Mouse (Mus musculus): ENCODE measurements around the gene Coq8b.
"Not testable (repeated sequence)": the region's sequence is repeated elsewhere in the genome, so short reads cannot be mapped to it uniquely, and the experiment has no call there.

Coq8b gene

DNA sequence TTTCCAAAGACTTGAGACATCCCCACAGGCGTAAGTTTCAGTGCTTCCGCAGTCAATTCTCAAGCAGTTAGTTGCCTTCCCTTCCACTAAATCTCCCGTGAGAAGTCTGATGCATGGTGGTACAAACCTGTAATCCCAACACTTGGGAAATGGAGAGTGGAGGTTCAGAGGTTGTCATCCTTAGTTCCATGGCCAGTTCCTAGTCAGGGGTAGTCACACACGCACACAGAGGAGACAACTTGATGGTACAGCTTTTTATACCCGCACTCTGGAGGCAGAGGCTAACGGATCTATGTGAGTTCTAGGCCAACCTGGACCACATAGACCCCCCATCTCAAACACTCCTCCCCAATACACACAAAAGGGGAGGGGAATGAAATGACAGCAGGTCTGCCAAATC is 4.0 kb upstream of the Coq8b start:
- no peak for DNase-seq (ENCODE audit: inconsistent ontology term)

DNA sequence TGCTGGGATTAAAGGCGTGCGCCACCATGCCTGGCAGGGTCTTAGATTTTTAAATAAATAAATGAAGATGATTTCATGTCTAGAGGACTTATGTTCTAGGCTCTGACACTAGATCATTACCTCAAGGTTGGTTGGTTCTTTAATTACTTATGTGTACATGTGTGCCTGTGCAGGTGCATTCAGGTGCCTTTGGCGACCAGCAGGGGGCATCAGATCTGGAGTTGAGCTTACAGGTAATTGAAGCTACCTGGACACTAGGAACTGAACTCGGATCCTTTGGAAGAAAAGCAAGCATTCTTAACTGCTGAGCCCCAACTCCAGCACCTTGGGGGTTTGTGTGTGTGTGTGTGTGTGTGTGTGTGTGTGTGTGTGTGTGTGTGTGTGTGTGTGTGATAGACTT is 2.0 kb upstream of the Coq8b start:
- DNase-seq (ENCODE audit: inconsistent ontology term), result no peak

DNA sequence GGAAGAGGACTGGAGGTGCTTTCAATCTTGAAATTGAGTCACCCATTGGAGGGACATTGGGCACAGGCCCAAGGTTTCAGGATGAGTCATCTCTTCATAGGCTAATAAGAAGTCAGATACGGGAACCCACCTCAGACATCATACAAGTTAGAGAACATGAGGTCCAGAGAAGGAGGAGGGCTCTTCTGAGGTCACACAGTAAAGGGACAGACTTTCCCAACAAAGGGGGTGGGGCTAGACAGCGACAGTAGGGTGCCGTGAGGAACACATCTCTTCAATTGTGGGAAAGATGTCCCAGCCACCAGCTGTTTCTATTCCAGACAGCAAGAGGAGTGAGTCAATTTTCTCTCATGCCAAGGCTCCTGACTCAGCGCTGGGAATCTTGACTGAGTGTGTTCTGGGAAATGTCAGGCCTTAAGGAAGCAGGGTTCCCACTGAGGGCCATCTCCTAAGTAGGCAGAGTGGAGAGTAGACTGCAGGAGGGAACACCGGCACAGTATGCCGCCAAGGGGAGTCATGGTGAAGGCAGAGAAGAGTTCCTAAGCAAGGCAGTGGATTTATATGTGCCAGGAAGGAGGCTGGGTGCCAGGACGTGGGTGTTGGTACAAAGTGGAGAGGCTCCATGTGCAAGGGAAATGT is 1.0 kb upstream of the Coq8b start:
- peak; percentile 94 for DNase-seq (ENCODE audit: inconsistent ontology term)

DNA sequence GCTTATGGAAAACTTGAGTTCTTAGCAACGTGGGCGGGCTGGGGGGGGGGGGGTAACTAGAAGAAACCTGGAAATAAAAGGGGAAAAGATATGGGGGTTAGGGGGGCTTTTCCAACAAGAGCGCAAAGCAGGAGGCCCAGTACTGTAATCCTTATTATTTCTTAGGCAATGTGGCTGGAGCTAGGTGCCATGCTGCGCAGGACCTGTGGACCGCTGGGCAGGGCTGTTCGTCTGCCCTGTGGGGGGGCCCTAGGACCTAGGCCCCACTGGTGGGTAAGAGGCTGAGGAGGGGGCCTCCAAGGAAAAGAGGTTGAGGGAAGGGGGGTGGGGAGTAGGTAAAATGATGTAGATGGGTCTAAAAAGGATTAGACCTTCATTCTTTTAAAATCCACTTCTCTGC is 477 bp downstream of the Coq8b start:
- DNase-seq (ENCODE audit: inconsistent ontology term), result no peak

DNA sequence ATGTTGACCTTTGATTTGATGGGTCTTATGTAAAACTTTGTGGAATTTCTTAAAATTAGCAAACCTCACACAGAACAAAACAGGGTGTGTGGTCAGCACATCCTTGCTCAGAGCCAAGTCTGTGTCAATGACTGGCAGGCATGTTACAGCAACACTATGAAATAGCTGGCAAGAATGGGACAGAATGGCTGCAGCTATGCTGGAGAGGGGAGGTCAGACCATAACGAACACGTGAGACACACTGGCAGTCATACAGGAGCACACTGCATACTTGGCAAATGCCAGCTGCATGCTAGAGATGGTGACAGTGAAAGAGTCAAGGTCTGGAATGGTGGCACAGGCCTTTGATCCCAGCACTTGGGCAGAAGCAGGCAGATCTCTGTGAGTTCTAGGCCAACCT is 2.9 kb downstream of the Coq8b start:
- DNase-seq (ENCODE audit: inconsistent ontology term), result peak; percentile 27

DNA sequence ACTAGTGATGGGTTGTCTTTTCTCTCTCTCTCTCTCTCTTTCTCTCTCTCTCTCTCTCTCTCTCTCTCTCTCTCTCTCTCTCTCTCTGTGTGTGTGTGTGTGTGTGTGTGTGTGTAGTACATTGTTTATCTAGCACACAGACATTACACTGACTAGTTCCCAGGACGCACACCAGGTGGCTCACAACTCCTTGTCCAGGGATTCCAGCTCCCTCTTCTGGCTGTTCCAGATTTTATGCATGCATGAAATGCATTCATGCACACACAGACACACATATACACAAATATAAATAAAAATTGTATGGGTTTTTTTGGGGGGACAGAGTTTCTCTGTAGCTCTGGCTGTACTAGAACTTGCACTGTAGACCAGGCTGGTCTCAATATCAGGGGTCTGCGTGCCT is 4.7 kb downstream of the Coq8b start:
- no peak for DNase-seq (ENCODE audit: inconsistent ontology term)

DNA sequence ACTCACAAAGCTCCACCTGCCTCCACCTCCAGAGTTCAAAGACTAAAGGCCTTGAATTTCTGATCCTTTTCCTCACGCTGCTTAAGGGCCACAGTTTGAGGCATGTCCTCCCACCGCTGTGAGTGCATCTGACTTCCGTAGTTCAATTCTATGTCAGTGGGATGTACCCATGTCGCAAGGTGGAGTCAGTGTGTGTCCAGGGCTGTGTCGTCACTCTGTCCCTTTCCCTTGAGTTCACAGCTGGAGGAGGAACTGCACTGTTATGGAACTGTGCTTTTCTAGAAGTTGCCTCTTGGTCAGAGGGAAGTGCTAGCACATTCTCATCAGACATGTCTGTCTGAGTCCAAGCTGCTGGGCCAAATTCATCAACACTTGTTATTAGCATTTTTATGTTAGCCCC is 5.7 kb downstream of the Coq8b start:
- no peak for DNase-seq (ENCODE audit: inconsistent ontology term)

DNA sequence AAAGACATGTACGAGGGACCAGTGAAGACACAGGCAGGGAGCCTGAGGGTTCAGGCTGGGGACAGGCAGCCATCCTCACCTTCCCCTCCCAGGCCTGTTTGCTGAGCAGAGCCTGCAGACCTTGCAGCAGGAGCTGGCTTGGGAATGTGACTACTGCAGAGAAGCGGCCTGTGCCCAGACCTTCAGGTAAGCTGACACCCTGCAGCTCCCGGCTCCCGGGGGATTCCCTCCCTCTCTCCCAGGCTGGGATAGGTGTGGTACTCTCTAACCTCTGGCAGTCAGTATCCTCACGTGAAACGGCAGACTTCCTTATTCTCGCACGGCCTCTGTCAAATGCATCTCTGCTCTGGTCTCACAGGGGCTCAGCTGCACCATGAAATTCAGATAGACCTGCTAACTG is 10.4 kb downstream of the Coq8b start:
- no peak for DNase-seq (ENCODE audit: inconsistent ontology term)

DNA sequence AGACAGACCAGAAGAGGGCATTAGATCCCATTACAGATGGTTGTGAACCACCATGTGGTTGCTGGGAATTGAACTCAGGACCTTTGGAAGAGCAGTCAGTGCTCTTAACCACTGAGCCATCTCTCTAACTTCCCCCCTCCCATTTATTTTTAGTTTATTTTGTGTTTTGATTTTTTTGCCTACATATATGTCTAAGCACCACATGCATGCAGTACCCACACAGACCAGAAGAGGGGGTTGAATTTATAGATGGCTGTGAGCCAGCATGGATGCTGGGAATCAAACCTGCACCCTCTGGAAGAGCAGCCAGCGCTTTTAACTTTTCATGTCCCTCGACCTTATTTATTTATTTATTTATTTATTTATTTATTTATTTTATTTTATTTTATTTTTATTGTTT is 11.3 kb downstream of the Coq8b start:
- not testable (repeated sequence) for DNase-seq (ENCODE audit: inconsistent ontology term)

DNA sequence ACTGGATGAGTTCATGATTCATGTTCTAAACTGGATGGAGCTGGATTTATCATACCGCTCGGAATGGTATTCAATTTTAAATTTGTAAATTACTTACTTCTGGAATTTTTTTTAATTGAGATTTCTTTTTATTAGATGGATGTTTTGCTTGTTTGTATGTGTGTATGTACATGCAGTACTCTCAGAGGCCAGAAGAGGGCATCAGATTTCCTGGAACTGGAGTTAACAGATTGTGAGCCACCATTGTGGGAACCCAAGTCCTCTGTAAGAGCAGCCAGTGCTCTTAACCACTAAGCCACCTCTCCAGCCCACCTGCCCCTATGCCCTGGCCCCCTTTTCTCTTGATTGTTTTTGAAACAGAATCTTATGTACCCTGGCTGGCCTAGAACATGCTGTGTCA is 16.3 kb downstream of the Coq8b start:
- no peak for DNase-seq (ENCODE audit: inconsistent ontology term)

DNA sequence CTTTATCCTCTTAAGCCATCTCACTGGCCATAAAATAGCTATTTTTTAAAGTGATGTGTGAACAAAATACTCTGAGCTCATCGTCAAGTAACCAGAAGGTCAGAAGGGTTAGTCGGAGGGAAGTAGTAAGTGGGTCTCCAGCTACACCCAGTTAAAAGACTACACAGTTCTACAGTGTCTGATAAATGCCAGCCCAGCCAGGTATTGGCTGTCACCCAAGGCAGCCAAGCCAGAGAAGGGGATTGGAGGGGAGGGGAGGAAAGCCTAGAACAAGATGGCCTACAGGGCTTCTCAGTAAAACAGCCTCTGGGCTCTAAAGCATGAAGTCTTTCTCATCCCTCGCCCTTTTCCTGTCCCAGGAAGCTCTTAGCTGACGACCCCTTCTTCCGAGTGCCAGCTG is 17.1 kb downstream of the Coq8b start:
- DNase-seq (ENCODE audit: inconsistent ontology term), result no peak

DNA sequence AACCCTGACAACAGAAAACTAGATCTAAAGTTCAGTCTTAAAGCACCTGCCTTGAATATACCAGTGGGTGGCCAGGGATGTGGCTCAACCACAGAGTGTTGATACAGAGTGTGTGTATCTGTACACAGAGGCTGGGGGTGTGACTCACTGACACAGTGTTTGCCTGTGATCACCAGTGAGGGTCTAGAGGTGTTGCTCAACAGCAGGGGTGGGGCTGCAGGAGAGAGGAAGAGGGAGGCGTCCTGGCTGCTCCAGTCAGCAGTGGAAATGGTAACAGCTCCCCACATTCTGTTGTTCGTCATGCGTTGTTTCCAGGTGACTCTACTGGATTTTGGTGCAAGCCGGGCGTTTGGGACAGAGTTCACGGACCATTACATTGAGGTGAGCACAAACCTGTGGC is 19.1 kb downstream of the Coq8b start:
- no peak for DNase-seq (ENCODE audit: inconsistent ontology term)

DNA sequence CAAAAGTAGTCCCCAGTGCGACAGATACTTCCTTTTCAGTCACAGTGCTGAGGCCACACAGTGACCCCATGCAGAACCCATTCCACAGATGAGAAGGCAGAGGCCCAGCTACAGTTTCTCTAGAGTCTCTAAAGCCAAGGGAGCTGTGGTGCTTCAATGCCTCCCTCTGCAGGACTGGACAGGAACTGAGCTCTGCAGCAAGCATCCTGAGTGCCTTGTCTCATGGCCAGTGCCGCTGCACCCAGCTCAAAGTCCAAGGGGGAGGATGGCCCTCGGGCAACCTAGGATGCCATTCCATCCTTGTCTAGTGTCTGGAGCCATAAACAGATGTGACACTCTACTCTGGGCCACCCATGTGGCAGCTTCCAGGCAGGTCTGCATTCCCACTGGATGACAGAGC is 22.9 kb downstream of the Coq8b start:
- DNase-seq (ENCODE audit: inconsistent ontology term), result peak; percentile 27

DNA sequence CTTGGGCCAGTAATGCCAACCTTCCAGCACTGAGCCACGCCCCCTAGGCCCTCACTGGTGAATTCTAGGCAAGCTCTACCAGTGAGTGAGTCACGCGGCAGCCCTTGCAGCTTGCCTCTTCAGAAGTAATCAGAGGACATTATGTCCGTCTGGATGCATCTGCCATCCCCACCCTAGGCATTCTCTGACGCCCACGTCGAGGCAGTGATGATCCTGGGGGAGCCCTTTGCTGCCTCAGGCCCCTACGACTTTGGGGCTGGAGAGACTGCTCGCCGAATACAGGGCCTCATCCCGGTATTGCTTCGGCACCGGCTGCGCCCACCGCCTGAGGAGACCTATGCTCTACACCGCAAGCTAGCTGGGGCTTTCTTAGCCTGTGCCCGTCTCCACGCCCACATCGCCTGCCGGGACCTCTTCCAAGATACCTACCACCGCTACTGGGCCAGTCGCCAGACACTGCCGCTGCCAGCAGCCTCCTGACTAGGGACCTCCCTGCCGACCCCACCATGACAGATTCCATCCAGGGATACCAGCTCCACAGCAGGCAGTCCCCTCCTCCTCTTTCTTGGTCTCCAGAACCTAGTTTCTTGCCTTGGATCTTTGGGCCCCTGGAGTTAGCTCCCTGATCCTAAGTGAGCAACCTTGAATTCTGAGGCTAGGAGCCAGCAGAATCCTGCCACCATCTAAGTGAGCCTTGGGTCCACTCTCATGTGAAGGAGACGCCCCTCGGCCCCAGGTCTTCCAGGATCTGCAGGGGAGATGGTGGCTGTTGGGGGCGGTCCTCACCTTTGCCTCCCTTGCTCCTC is 24.4 kb downstream of the Coq8b start:
- peak; percentile 92 for DNase-seq (ENCODE audit: inconsistent ontology term)

DNA sequence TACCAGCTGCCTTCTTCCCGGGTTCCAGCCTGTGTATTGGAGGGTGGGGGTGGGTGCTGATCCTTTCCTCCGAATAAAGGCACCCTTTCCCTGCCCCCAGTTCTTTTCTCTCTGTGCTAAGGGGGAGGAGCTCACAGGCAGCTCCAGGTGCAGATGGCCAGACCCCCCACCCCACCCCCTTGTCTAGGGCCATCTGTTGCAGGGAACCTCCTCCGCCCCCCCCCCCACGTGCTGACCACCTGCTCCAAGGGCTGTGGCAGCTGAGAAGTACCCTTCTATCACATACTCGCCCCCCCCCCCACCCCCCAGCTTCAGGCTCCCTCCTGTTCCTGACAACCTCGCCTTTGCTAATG is 25.0 kb downstream of the Coq8b start:
- DNase-seq (ENCODE audit: inconsistent ontology term), result no peak

DNA sequence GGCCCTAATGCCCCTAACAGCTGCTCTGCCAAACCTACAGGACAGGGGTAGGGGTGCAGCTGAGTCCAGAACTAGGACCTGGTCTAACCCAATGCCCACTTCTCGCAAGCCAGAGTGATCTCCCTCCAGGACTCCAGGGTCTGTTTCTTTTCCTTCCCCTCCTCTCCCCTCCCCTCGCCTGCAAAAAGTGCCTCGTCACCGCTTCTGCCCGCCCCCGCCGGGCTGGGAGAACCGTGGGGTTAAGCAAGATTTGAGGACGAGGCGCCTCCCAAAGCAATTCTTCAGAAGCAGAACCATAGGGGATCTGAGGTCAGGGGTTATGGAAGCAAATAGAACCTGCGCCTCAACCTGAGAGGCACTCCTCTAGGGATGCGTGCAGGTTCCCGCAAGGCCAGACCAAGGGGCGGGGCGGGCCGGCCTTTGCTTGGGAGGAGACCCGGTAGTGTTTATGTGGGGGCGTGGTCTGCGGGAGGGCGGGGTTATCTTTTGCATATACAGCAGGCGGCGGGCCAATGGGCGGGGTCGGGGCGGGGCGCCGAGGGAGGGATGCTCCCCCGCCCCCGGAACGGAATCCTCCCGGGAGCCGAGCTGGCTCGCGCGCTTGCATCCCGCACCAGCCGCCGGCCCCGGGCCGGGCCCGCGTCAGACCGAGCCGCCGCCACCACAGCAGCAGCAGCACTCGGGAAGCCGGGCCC is 25.5 kb downstream of the Coq8b start, which contains the start of gene Numbl:
Numbl (plus strand) TSS at position 229 of the 695 bp plus-strand sequence.
- DNase-seq (ENCODE audit: inconsistent ontology term), result peak; percentile 99

DNA sequence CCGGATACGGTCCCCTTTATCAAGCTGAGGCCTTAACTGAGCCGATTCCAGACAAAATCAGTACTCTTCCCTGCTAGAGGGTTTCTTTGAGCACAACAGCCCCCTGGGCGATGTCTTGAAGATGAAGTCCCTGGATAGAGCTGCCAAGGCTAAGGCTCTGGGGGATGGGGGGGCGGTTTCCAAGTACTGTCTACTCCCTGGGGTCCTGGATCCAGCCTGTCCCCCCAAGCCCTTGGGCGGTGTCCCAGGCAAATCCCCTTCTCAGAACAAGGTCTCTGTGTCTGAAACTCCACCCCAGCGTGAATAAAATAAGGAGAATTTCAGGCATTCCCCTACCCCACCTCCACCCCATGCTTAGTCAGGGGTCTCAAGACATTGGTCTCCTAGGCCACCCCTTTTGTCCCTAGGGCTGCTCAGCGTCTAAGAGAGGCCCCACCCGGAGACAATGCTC is 26.5 kb downstream of the Coq8b start:
- DNase-seq (ENCODE audit: inconsistent ontology term), result peak; percentile 77

DNA sequence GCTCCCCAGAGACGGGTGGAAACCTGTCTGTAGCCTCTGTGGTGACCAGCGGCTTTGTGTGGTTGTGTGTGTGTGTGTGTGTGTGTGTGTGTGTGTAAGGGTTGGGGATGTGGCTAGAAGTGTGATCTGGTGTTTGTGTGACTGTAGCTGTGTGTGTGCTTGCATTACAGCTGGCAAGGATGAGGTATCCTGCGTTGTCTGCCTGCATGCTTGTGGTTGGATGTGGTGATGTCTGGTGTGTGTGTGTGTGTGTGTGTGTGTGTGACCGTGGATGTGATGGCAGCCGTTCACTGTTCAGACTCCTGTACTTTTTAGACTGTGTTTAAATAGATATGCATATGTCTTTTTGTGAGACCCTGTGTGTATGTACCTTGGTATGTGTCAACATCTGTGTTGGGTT is 26.9 kb downstream of the Coq8b start:
- DNase-seq (ENCODE audit: inconsistent ontology term), result peak; percentile 60

DNA sequence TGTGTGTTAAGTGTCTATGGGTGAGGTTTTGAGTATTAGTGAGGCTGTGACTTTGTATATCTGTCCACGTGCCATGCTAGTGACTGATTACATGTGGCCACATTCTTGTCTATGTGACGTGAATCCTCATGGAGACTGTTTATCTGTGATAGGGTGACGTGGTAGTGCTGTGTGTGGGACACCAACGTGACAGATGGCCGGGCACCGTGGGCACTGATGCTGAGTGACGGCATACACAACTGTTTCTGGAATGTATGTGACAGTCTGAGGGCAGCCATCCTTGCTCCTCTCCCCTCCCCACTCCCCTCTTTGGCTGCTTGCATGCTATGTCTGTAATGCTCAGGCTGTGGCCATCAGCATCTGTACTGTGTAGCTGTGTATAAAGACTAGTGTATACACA is 28.0 kb downstream of the Coq8b start:
- no peak for DNase-seq (ENCODE audit: inconsistent ontology term)

DNA sequence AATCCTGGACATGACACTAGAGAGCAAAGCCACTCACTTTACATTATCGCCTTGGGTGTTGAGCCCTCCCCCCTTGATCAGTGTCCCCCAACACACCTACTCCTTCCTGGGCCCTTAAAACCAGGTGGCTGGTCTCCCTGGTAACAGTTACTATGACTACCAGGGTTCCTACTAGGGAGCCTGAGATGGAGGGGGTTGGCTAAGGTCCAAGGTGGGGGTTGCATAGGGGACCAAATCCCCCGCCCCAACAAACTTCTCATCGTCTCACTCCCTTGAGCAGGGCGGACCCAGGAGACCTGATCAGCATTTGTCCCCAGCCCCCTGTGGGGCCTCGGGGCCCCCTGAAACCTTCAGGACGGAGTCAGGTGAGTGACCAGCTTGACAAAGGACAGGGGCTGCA is 29.1 kb downstream of the Coq8b start:
- no peak for DNase-seq (ENCODE audit: inconsistent ontology term)

DNA sequence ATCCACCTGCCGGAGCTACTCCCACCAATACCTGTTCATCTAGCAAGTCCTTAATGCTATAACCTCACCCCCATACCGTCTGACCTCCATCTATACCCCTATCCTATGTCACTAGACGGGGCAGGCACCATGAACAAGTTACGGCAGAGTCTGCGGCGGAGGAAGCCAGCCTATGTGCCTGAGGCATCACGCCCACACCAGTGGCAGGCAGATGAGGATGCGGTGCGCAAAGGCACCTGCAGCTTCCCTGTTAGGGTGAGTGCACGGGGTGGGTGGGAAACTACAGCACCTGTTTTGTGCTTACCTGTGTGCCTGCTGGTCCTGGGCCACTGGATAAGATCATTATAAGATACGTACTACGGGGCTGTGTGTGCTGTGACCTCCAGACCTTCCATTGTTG is 31.9 kb downstream of the Coq8b start:
- DNase-seq (ENCODE audit: inconsistent ontology term), result no peak

DNA sequence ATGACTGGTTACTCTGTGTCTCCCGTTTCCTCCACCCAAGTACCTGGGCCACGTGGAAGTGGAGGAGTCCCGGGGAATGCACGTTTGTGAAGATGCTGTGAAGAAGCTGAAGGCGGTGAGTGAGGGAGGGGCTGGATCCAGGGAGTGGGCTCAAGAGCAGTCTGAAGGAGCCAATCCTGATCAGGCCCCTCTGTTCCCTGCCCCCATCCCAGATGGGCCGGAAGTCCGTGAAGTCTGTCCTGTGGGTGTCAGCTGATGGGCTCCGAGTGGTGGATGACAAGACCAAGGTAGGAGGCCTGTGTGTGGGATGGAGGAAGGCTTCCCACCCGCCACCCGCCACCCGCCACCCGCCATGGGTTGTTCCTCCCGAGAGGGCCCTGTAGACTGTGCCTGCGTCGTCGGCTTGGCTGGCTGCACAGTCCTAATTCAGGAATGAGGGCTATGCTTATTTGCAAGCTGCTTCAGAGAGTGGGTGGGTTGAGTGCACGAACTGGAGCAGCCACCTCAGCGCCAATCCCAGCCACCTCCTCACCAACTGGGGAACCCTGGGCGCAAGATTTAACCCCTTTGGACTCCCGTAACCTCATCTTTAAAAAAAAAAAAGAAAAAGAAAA is 33.8 kb downstream of the Coq8b start:
- DNase-seq (ENCODE audit: inconsistent ontology term), result no peak
